Mouse (Mus musculus): ENCODE measurements around the gene Arl1.
A peak's percentile ranks its signal among the peaks of the same experiment; 100 is the strongest.
"Not testable (repeated sequence)": the region's sequence is repeated elsewhere in the genome, so short reads cannot be mapped to it uniquely, and the experiment has no call there.

Arl1 gene

DNA sequence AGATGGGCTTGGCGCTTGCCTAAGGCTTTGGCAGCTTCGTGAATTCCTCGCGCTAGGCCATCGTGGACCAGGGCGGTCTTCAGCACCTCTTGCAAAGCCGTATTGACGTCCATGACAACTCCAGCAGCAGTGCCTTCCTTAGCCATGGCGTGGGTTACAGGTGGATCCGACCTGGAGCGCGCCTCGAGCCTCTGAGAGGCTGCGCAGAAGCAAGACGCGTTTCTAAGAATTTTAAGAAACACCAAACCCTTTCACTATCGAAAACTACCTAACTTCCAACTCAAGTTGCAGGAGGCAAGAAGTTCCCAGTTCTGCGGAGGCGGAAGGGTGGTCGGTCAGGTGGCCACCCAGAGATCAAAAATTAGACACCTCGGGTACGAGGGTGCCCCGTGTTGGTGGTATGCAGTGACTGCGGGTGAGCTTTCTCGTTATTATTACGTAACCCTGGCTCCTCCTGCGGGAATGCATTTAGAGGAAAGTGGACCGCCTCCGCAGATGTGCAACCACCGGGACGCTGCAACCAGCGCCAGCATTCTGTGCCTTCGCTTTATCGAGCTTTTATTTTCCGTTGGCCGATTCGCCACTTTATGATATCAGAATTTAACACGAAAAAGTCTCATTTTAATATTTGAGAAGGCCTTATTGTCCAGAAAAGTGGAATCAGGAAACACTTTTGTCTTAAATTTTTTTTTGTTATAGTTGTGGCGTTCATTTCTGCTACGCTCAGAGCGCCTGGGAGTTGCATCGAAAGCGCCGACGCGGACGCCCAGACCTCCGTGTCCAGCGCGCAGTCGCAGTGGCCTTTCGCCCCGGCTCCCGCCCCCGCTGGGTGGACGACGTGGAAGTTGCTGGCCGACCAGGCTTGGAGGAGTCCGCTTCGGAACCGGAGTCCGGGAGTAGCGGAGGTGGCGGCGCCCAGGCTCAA is at the start of gene Arl1:
TSS of gene Arl1 (plus strand) at position 288 of the 925 bp plus-strand sequence.
- peak; percentile 86 for DNase-seq (ENCODE audit: low spot score in 2 of 2)

DNA sequence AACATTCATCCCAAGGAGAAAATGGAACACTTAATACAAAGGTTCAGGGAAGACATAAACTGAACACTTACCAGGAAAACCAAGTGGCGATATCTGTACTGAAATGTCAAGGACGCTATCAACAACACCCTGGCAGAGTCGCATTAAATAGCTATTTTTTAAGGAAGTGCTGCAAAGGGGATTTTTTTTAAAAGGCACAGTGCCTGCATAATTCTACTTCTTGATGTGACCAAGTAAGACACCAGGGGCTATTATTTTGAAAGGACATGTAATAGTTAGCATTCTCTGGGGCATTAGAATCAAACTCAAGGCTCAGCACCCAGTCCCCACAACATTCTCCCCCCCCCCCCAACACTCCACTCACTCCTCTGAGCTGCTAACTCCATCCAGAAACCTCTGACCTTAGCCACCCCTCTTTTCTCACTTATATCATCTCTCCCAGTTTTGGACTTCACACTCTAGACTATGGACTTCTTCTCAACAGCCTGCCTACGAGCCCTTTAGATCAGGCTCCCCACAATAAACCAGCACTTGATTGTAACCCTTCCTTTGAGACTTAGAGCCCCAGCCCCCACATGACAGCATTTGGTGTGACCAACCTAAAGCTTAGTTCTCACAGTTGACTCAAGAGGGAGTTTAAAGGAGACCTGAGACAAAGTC is 47.6 kb upstream of the Arl1 start:
- no peak for DNase-seq (ENCODE audit: low spot score in 2 of 2)

DNA sequence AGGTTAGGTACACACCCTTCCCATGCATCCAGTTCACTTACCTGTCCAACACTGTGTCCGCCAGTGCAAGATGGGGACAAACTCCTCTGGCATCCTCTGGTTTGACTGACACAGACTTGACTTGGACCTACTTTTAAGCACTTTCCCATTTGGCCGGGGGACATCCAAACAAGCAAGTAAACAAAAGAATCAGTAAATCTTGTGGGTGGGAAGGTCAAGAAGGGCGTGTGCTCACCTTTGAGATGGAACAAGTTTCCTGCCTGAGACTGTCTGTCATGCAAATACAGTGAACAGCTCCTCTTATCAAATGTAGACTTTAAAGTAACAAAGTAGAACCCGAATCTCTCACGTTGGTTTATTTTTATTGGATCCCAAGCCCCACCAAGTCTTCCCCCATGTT is 45.7 kb upstream of the Arl1 start, which contains the start of gene Spic:
TSS of gene Spic (minus strand) at position 91 of the 400 bp plus-strand sequence.
- no peak for DNase-seq (ENCODE audit: low spot score in 2 of 2)

DNA sequence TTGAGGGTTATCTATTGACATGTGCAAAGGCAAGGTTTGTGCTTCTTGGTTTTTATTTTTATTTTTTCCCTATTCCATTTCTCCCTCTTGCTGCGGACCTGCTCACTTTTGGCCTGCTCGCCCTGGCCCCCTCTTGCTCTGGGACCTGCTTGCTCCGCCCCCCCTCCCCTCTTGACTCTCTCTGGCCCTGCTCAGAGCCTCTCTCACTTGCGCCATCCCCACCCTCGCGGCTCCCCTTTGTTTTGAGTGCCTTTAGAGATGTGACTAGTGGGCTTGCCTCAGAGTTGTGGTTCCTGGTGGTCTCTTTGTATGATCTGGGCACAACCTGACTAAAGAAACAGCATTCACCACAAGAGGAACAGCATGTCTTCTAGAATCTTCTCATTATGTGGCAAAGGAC is 29.7 kb upstream of the Arl1 start:
- no peak for DNase-seq (ENCODE audit: low spot score in 2 of 2)

DNA sequence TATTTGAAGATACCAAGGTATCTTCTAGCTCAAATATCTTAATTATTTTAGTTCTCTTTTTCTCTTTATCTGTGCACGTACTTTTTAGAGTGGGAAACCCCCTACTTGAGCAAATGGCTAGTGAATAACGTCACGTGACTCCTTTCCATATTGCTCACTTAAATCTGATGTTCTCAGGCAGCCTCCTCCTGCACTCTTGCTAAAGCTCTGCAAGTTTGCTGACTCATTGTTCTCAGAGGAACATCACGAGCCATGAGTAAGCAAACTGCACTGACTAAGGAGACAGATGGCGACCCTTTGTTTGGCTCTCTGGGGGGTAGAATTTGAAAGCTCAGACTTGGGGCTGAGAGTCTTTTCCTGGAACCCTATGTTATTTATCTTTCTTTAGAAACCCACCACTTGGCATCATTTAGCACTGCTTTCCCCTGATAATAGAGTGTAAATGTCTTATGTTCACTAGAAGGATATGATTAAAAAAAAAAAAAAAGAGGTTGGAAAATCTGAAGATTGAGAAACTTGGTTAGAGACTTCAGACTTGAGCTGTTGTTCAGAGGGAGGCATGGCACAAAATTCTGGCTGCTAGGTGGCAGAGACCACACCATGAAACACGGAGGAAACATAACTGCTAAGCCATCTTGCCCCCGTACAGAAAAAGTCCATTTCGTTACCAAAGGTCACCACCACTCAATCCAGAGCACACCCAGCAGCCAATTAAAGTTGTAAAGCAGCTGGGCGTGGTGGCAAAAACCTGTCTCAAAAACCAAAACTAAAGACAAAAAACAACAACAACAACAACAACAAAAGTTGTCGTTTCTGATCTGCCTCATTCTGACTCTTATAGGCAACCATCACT is 21.8 kb upstream of the Arl1 start:
- peak; percentile 32 to 69 for DNase-seq (ENCODE audit: low spot score in 2 of 2)

DNA sequence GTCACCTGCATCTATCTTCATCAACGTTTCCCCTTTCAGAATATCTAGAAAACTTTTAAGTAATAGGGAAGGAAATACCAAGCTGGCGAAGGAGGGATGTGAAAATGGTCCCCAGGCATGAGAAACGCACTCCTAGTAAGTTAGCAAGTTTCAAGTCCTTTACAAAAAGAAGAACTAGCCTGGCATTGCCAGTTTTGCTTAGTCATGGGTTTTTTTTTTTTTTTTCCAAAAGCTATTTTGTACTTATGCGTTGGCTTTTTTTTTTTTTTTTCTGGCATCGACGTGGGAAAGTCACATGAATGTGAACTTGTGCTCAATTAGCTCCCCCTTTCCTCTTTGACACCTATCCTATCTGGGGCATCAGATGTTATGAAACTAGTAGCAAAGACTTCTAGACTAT is 18.3 kb upstream of the Arl1 start:
- DNase-seq (ENCODE audit: low spot score in 2 of 2), result no peak

DNA sequence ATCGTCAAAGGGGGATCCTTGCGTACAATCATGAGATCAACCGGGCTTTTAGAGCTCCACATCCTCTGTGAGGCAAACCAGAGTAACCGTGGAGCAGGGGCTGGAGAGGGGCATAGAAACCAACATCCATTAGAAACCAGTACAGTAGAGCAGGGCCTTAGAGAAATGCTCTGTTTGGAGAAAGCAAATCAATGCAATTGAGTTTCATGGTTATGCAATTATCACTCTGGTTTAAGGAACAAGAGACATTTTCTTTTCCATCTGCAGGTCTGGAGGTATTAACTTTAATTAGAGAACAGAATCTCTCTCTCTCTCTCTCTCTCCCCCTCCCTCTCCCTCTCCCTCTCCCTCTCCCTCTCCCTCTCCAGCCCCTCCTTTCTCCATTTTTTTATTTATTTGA is 15.9 kb upstream of the Arl1 start:
- DNase-seq (ENCODE audit: low spot score in 2 of 2), result no peak

DNA sequence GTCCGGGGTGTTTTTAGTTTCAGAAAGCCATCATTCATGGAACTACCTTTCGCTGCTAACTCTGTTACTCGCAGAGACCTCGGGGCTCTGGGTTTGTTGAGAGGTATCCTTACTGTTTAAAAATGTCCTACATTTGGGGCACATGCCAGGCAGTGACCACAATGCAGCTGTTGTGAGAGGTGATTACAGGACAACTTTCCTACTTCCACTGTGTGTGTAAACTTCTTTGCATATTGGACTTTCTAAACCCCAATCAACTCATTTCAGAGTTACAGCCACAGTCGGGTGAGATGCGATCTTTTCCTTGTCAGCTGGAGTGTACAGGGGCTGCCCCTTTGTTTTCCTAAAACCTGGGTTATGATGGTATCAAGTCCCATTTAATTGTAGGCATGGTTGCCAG is 15.0 kb upstream of the Arl1 start:
- DNase-seq (ENCODE audit: low spot score in 2 of 2), result no peak

DNA sequence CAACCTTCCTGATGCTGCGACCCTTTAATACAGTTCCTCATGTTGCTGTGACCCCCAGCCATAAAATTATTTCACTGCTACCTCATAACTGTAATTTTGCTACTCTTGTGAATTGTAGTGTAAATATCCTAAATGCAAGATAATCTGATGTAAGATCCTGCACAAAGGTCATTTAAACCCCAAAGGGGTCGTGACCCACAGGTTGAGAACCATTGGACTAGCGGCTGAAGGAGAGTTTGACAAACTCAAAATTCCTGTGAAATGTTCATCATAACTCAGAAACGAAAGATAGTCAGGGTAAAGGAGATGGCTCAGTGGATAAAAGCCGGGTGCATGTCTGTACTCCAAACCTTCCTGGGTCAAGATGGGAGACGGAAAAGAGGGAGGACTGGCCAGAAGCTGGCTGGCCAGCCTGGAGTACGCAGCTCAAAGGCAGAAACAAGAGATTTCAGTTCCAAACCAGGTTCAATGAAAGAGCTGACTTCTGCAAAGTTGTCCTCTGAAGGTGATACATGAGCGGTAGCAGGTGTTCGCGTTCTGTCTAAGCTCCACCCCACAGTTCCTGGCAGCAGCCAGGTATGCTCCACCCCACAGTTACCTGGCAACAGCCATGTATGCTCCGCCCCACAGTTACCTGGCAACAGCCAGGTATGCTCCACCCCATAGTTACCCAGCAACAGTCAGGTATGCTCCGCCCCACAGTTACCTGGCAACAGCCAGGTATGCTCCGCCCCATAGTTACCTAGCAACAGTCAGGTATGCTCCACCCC is 13.5 kb upstream of the Arl1 start:
- DNase-seq (ENCODE audit: low spot score in 2 of 2), result no peak

DNA sequence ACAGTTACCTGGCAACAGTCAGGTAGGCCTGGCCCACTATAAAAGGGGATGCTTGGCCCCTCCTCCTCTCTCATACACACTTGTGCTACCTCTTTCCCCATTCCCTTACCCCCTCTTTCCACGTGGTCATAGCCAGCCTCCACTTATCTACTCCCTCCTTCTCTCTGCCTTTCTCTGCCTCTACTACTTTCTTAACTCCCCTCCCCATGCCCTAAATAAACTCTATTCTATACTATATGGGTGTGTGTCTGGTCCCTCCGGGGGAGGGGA is 13.0 kb upstream of the Arl1 start:
- no peak for DNase-seq (ENCODE audit: low spot score in 2 of 2)

DNA sequence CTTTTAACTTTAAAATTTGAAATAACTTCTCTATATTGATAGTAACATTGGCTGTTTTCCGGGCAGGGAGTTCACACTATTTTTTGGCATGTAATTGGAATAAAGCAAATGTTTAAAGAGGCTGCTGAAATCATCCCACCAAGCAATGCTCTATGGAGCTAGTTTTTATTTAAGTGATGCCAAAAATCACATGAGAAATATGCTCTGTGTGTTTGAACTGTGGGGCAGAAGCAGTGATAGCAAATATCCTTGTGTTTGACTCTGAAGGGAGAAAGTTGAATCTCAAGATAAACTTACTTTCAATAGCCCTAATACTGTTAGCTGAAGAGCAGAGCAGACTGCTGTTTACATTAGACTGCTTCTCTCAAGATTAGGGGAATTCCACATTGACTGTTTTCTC is 11.0 kb upstream of the Arl1 start:
- no peak for DNase-seq (ENCODE audit: low spot score in 2 of 2)

DNA sequence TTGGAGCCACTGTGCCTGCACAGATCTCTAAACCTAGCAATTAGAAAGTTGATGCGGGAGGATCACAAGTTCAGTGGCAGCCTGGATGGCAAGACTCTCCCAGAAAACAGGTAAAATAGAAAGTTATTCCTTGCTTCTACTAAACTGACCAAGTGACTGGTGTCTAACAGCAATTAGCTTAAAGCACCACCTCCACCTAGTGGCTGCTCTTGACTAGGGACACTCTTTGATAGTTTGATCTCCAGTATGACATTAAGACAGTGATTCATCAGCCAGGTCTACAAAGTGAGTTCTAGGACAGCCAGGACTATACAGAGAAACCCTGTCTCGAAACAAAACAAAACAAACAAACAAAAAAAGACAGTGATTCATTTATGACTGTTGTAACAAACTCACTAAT is 5.3 kb upstream of the Arl1 start:
- no peak for DNase-seq (ENCODE audit: low spot score in 2 of 2)

DNA sequence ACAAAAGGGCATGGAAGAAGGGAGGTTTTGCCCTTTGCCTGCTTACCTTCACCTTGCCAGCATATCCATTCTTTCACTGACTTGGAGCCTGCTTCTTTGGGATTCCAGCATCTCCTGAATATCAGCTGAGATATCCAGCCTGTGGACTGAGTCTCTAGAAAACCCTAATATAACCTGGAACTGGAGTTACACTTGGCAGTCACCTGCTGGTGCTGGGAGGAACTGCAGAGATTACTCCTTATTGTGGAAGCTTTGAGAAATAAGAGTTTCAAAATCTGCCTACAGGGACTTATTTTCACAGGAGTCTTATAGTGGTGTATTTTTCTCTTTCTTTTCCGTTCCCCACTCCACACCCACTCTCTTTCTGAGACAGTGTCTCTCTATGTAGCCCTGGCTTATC is 3.5 kb upstream of the Arl1 start:
- peak; percentile 29 to 51 for DNase-seq (ENCODE audit: low spot score in 2 of 2)

DNA sequence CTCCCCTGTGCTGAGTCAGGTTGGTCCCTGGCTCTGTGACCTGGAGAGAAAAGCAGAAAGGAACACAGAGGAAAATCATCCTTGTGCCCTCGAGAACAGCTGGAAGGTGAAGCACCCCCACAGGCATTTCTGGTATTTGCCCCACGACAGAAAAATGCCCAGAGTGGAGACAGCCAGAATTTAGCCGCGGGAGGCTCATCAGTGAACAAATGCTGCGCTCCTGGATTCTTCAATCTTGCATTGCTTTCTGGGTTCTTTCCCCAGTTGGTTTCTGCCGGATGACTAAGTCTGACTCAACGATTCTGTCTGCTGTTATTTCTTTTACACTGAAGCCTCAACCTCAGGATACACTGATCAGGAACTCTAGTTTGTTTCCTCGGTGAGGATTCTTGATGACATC is 2.5 kb upstream of the Arl1 start:
- no peak for DNase-seq (ENCODE audit: low spot score in 2 of 2)

DNA sequence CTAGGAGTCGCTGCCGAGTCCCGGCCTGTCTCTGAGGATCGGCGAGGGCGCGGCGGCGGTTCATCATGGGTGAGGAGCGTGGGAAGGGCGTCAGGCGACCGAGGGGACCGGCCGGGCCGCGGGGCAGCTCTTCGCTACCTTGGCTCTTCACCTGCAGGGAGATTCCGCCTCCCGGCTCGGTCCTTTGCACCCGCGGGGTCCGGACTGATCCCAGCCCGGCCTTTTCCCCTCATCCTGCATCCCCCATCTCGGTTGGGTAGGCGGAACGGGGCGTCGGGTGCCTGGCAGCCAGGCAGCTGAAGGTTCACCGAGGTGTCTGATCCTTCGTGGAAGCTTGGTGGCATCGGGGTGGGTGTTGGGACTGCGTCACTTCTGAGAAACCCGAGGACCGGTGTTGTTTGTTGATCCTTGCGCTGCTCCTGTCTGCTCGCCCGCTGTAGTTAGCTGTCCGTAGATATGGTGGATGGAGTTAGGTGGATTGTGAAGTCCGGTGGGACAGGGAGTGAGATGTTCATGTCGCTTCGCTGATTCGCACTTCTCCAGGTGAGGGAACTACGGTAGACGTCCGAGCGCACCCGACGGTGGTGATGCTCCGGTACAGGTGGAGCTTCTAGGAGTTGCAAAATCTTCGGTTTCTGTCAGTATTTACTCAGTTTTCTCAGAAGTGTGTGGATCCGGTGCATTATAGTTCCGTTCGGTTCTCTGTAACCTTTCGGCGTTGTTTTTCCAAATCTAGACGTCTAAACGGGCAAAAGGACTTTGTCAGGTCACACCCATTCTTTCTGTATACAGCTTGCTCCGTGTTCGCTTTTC is 1.0 kb downstream of the Arl1 start:
- no peak for DNase-seq (ENCODE audit: low spot score in 2 of 2)

DNA sequence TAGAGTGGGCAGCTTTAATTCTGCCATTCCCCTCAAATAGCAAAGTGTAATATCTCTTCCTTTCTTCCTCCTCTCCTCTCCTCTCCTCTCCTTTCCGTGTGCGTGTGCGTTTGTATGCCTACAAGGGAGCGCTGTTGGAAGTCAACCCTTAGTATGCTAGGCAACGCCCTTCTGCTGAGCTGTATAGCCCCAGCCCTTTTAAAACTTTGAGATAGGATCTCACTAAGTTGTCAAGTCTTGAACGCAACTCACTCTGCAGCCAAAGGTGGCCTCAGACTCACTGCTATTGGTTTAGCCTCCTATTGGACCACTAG is 1.6 kb downstream of the Arl1 start:
- DNase-seq (ENCODE audit: low spot score in 2 of 2), result no peak

DNA sequence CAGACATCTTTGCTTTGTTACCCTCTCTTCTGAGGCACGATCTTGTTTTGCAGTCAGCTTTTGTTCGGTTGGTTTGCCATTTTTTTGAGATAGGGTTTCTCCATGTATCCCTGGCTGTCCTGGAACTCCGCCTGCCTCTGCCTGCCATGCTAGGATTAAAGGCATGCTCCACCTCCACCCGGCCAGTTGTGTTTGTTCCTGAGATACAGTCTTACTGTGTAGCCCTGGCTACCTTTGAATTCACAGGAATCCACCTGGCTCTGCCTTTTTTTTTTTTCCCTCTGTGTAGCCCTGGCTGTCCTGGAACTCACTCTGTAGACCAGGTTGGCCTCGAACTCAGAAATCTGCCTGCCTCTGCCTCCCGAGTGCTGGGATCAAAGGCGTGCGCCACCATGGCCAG is 8.4 kb downstream of the Arl1 start:
- not testable (repeated sequence) for DNase-seq (ENCODE audit: low spot score in 2 of 2)

DNA sequence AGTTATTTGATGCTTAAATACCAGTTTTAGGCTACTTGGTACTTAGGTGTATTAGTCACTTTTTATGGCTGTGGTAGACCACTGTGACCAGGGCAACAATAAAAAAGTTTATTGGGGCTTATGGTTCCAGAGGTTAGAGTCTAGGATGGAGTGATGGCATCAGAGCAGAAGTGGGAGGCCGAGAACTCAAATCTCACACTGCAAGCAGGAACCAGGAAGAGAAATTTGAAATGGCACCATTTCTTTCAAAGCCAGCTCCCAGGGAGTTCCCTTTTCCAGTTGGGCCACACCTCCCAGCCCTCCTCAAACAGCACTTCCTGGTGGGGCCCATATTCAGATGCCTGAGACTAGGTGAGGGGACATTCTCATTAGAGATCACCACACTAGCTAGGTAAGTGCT is 9.2 kb downstream of the Arl1 start:
- no peak for DNase-seq (ENCODE audit: low spot score in 2 of 2)

DNA sequence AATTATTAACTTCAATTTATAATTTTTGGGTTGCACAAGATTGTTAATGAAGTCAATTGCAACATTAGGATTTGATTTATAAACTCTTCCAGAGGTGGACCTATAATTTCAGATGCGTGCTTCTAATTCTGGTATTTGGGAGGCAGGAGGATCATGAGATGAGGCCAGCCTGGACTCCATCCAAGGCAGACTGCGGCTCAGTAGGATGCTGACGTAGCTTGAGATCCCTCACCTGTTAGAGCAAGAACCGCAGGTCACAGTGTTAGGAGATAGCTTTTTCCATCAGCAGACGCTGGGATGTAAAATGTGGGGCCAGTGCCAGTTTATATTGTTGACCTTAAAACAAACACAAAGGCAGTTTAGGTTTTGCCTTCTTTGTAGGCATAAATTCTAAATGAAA is 10.1 kb downstream of the Arl1 start:
- no peak for DNase-seq (ENCODE audit: low spot score in 2 of 2)

DNA sequence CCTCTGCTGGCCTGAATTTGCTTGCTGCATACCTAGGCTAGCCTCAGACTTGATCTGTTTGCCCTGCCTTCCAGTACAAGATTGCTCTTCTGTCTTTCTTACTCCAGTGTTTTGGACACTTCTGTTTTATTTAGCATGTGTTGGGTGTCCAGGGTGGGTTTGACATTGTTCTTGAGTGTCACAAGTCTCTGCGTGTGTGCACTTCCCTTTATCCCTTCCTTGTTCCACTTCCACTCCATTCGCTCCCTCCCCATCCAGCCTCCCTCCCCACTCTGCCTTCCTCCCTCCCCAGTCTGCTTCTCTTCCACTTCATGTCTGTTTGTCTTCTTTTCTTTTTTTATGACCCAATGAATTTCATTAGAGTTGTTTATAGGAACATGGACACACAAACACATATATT is 10.8 kb downstream of the Arl1 start:
- no peak for DNase-seq (ENCODE audit: low spot score in 2 of 2)
